Mouse (Mus musculus): Measurements from ENCODE around the gene Snrnp70.

The Snrnp70 gene

DNA sequence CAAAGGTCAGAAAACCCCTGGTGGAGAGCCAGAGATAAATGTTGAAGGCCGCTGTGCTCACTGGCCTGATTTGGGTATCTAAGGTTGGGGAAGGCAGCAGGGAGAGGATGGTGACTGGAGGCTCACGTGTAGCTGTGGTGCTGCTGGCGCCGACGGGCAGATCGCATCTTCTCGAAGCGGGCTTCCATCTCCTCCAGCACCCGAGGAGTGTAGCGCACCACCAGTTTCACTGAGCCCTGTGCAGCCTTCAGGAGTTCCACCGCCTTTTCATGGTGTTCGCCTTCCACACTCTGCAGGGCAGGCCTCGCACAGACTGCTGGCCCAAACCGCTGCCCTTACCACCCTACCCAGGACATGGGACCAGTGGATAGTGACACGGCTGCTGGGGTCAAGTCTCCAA, 27.4 kb downstream of the Snrnp70 start:
- DNase-seq (ENCODE audit: low read depth, low spot score): peak; percentile 36

DNA sequence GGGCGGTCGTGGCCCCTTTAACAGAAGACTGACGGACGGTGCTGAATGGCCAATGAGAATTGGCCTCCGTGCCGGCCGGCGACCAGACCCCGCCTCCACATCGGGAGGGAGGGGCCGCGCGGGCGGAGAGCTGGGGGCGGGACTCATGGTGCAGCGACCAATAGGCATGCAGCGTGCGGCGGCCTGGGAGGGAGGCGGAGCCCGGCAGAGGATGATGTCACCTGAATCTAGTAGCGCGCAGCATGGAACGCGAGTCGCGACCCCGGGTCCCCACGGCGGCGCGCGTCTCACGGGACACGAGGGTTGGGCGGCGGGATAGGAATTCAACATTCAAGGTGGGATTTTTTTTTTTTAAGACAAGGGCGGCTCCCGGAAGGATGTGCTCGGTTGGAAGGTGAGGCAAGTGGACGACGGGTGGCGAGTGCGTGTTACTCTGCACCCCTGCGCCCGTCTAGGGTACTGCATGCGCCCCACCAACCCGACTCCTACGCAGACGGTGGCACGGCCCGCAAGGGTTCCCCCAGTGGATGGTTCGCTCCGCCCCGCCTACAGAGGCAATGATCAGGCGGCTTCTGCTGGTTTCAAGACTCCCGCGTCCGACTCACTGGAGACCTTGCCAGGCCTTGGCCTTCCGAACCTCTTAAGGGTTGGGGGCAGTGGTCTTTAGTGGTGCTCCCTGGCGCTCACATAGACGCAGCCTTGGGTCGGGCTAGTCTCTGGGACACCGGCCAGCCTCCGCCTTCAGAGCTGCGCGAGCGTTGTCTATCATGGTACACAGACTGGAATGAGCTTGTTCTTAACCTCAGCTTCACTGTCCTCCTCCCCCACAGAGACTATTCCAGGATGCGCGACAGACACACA, 28.3 kb downstream of the Snrnp70 start:
- DNase-seq (ENCODE audit: low read depth, low spot score): peak; percentile 99

DNA sequence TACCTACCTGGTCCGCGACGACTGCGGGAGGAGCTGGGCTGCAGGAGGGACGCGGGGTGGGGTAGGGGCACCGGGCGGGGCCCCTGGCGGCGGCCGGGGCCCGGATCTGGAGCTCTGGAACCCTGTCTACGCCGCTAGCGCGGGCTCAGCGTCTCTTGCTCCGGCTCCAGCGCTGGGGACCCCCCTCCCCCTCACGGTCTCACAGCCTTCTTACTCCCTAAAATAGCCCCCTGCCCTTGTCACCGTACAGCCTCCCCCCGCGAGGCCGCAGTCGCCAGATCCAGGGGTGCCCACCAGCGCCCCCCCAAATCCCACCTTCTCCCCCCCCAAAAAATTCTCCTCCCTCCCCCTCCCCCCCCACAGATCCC, 28.9 kb downstream of the Snrnp70 start, which contains the start of gene Ppfia3:
Gene Ppfia3 (minus strand): TSS at position 368 of the 368 bp plus-strand sequence.
- DNase-seq (ENCODE audit: low read depth, low spot score): no peak

DNA sequence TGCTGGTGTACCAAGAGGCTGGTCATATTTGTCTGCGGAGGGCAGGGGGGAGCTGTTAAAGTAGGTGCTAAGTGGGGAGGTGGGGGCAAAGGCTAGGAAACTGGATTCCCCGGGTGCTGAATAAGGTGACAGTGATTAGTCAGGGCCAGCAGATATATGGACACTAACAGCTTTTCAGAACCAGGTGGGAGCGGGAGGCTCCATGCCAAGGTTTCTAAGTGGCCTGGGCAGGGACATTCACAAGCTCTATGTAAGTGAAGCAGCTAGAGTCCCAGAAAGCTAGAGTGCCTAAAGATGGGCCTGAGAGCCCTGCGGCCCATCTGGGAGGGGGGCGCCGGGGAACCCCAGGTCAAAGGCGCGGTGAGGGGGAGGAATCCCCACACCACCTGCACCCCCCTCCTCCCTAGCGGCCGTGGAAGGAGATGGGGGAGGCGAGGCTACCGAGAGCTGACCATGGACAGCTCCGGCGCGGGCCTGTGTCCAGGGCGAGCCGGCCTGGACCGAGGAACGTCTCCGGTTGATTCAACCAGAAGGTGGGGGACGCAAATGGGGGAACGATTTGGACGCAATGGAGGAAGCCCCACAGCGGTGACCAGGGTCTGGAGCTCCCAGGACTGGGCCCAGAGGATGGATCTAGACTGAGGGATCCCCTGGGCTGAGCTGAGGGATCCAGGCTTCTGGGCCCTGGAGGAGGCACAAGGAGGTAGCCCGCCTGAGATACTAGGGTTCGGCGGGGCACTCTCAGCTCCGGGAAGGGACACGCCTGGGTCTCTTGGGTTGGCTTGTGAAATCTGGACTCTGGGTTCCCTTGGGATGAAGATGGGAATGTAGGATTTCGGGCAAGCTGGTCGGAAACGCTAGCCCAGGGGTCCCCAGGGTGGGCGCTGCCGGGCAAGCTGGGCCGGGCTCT, 29.5 kb downstream of the Snrnp70 start:
- no peak for DNase-seq (ENCODE audit: low read depth, low spot score)

DNA sequence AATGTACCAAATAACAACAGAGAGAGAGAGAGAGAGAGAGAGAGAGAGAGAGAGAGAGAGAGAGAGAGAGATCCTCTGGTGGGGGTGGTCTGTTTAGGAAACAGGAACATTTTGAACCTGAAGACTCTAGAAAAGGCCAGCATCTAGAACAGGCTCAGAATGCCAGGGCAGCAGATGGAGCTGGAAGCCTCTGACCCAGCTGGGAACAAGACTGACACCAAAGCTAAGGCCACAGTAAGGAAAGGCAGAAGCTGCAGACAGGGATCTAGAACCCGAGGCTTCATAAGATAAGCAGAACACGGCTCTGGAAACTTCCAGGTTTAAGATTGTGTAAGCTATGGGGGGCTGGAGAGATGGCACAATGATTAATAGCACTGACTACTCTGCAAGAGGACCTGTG, 31.6 kb downstream of the Snrnp70 start:
- no peak for DNase-seq (ENCODE audit: low read depth, low spot score)

DNA sequence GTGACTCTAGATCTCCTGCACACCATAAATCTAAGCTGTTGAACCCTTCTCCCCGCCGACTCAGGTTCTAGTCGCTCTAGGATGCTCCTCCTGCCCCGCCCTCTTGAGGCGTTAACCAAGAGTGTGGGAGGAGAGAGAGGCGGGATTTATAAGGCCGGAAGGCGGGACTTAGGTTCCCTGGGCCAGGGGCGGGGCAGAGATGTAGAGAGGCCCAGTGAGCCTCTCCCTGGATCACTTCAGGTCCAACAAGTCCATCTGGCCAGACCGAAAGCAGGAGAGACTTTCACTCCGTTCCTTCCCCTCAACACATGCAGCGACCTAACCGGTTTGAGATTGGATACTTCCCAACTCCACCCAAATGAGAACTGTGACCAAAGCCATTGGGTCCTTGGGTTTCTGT, 32.7 kb downstream of the Snrnp70 start:
- peak; percentile 96 for DNase-seq (ENCODE audit: low read depth, low spot score)

DNA sequence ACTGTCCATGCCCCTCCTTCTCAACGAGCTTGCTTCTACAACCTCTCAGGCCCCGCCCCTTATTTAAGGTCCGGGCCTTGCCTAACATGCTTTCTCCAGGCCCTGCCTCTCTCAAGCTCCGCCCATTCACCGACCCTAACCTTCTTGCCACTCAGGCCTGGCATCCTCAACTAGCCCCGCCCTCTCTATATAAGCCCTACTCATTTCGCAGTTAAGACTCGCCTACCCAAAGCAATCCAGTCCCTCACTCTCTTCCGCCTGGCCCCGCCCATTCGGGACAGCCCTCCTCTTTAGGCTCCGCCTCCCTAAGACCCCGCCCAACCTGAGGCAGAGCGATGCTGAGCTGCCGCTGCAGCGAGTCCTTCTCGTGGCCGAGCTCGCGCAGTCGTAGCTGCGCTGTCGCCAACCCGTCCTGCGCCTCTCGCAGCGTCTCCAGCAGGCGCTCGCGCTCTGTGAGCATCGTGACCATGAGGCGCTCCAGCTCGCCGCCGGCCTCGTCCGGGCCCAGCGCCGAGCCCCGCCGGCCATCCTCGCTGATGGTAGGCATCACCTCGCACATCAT, 34.2 kb downstream of the Snrnp70 start:
- peak; percentile 100 for DNase-seq (ENCODE audit: low read depth, low spot score)

DNA sequence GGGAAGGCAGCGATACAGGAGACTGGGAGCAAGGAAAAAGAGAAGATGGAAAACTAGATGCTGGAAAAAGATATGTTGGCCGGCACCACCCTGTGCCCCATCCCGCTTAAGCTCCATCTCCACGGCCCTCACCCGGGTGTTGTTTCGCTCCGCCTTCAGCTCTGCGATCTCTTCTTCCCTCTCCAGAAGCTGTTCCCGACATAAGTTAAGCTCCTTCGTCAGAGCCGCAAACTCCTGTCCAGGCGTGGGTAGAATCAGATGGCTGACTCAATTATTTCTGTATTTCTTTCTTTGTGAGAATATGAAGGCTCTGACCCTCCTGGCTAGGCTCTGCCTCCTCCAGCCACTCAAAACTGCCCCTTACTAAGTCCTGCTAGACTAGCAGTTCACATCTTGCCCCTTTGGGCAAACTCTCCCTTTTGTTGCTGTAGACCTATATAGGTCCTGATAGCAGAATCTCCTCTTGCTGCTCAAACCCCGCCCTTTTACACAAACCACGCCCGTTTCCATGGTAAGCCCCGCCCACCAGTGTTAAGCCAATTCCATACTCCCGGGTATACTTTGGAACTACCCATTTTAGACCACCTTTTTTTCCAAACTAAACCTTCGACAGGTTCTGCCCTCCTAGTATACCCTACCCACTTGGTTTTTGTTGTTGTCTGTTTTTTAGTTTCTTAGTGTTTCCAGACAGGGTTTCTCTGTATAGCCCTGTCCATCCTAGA, 35.0 kb downstream of the Snrnp70 start:
- DNase-seq (ENCODE audit: low read depth, low spot score): peak; percentile 76

DNA sequence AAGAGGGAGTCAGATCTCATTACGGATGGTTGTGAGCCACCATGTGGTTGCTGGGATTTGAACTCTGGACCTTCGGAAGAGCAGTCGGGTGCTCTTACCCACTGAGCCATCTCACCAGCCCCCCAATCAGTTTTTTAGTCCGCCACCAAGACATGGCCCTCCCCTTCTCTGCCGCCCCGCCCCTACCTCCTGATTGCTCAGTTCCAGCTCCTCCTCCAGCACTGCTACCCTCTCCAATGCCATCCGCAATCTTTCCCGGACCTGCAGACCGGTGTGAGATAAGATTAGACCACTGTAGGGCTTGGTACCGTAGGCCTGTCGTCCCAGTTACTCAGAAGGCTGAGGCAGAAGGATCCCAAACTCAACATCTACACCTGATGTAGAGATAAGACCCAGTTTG, 36.5 kb downstream of the Snrnp70 start:
- peak; percentile 84 for DNase-seq (ENCODE audit: low read depth, low spot score)

DNA sequence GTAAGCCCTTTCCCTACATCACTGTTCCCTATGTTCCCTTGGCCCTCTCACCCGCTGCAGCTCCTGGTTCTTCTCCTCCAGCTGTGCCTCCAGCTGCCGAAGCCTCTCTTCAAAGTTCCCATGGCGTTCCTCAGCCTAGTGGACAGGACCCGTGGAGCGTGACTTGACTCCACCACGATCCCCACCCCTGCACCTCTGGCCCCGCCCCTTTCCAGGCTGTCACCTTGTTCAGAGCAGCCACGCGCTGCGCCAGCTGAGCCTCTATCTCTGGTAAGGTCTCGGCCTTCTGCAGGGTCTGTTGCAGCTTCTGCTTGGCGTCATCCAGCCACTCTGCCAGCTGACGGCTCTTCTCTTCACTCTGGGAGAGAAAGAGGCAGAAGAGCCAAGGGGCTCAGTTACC, 39.5 kb downstream of the Snrnp70 start:
- DNase-seq (ENCODE audit: low read depth, low spot score): peak; percentile 44

DNA sequence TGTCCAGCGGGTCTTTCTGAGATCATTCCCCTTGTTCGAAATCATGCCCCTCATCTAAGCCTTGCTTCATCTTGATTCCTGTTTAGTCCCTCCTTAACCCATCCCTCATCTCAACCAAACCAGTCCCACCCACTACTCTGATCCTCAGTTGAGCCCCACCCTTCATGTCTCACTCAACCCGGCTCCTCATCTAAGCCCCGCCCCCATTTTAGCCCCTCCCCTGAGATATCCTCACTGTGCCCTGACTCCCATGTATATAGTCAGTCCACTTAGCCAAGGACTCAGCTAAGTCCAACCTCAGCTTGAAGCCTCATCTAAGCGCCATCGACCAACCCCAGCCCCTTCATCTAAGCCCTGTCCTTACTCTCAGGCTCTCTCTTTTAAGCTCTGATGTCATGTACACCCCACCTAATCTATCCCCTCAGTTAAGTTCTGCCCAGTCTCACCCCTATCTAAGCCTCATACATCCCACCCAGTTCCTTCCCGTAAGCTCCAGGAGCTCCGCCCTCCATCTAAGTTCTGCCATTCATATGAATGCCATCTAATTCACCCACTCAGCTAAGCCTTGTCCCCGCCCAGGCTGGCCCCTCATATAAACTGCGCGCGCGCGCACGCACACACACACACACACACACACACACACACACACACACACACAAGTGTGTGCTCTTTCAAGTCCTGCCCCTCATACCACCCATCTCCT, 40.1 kb downstream of the Snrnp70 start:
- peak; percentile 64 for DNase-seq (ENCODE audit: low read depth, low spot score)

DNA sequence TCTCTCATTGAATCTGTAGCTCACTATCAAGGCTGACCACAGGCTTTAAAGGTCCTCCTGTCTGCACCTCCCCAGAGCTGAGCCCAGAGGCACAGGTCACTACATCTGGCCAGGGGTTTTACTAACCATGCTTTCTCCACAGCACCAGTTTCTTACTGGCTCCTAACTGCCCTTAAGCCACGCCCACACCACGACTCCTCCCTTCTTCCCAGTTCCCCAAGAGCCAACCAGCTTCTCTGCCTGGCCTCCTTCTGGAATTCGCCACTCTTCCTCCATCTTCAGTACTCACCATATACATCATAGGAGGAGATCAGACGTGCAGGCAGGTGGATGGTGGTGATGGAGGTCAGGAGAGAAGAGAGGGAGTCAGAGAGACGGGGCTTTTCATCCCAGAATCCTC, 42.5 kb downstream of the Snrnp70 start:
- peak; percentile 82 for DNase-seq (ENCODE audit: low read depth, low spot score)

DNA sequence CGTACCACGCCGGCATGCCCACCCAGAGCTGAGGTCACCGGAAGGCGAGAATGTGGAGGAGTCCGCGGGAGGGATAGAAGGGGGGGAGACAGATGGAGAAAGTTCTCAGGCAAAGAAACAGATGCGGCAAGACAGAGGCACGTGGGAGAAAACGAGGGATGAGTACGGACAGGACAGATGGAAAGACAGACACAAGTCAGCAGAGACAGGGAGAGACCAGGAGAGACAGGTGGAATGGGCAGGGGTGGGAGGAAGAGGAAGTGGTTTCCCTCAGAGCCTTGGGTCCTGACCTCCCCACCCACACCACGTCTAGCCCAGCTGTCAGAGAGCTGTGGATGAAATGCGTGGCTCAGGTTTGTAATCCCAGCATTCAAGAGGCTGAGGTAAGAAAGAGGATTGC, 48.6 kb downstream of the Snrnp70 start:
- DNase-seq (ENCODE audit: low read depth, low spot score): no peak

DNA sequence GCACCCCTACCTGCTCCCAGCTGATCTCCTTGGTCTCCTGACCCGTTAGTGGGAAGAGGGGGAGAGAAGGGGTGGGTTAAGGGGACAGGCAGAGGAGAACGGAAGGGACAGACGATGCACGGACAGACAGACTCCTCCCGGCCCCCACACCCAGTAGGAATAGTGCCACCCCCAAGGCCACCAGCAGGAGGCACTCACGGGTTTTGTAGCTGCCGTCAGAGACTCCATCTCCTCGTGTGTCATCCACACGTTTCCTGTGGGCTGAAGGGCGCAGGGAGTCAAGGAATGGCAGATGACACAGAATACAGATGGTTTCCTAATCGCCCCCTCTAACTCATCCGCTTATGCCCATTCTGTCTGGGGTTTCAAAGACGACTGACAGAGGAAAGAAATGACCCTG, 52.0 kb downstream of the Snrnp70 start:
- peak; percentile 89 for DNase-seq (ENCODE audit: low read depth, low spot score)

DNA sequence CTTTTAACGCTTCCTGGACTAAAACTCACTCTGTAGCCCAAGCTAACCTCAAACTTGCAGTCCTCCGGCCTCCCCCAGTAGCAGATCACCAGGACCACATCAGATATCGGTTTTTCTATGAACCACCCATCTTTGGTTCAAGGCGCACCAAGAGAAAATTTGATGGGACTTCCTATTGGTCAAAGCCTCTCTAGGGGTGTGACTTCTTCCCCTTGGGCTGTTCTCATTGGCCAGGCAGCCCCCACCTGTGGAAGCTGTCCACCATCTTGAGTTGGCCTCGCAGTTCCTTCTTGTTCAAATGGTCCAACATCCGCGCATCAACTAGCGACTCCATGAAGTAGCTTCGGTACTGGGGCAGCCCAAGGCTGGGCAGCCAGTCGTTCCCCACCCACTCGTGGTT, 53.5 kb downstream of the Snrnp70 start:
- DNase-seq (ENCODE audit: low read depth, low spot score): peak; percentile 79

DNA sequence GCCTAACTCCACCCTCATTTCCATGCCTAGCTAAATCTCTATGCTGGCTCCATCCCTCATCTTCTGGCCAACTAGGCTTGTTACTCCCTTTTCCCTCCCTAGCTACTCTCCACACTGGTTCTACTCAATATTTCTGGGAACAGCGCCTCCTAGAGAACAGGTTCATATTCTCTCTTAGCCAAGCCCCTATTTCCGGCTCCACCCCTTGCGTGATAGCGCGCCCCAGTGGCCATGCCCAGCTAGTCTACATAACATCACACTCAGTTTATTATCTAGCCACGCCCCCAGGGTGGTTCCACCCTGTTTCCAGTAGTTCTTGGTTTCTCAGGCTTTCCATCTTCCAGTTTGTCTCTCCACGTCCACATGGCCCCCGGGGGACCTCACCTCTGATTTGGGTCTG, 54.2 kb downstream of the Snrnp70 start:
- peak; percentile 93 for DNase-seq (ENCODE audit: low read depth, low spot score)

DNA sequence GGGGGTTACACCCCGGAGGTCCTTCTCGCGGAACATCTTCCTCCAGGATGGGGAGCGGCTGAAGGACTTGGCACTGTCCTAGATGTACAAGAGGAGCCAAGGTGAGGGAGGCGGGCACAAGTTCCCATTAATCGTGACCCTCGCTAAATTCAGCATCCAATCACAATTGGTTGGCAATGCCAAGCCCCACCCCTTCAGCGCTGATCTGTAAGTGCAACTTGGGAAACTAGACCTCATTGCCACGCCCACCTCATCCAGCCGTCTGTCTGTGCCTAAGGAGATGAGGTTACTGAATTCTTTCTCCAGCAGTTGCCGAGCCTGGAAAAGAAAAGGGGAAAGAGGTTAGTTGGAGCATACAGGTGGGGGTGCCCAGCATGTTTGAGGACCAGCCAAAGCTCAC, 54.9 kb downstream of the Snrnp70 start:
- DNase-seq (ENCODE audit: low read depth, low spot score): peak; percentile 83

DNA sequence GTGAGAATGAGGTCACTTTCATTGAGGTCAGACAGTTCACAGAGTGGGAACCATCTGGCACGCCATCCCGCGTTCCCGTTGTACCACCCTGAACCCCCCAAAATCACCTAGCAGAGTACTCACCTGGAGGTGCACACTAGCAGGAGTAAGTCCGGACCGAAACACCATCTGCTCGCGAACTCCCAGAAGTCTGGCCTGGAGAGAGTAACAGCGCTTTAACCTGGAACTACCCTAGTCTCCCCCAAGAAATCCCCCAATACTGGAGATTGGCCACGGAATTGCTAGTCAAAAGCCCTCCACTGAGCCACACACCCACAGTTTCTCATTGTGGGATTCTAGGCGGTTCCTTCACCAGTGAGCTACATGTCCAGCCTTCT, 55.5 kb downstream of the Snrnp70 start:
- DNase-seq (ENCODE audit: low read depth, low spot score): no peak

DNA sequence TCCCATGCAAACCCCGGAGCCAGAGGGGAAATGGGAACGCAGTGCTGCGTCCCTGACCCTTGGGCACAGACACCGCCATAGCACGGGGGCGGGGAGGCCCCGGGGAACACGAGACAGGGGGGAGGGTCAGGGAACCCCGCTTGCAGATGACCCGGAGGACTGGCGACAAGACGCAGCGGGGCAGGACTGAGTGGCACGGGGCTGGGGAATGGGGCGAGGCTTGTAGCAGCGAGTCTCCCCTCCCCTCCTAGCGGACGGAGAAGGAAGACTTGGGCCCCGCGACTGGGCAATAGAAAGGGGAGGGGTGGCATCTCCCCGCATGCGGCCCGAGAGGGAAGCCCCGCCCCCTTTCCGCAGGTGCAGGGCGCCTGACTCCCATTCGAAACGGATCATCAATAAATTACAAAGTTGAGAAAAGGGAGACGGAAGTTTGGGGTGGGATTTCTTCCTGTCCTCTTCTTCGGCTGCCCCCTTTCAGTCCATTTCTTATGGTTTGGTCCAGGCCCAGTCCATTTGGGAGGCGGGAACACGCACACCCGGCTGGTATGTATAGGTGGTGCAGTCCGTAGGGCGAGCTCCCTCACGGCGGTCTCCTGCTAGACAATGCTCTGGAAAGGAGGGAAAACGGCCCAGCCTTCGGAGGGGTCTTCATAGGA, 56.0 kb downstream of the Snrnp70 start:
- peak; percentile 78 for DNase-seq (ENCODE audit: low read depth, low spot score)

DNA sequence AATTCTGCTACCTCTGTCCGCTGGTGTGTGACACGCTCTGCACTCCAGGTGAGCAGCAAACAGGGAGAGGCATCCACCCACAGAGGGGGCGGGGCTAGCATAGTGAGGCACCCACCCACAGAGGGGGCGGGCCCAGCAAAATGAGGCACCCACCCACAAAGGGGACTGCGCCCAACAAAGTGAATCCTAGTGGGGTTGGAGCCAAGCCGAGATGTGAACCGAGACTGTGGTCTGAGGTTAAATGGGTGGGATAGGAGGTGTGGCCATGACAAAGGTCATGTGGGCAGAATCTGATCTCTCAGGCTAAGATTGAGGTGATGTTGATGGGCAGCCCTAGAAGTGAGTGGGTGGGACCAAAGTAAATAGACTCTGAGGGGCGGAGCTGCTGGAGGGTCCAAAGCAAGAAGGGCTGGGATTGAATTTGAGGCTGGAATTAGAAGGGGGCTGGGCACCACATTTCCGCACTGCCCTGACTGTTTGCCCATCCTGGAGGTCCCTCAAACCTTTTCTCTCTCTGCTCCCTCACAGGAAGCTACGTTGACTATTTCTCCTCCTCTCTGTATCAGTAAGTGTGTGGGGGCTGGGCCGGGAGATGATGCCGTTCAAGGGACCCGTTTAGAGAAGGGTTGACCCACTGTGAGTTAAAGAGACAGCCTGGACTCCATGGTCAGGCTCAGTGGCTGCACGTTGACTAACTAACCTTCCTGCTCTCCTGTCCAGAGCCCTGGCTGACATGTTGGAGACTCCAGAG, 57.2 kb downstream of the Snrnp70 start:
- peak; percentile 94 for DNase-seq (ENCODE audit: low read depth, low spot score)
